Mouse (Mus musculus) activated CD4-positive, CD25-positive, alpha-beta regulatory T cell, adult 4 months (primary cell): ENCODE data around the gene Slc6a6. TPM values are rescaled to one million over a fixed set of nuclear protein-coding genes. Genes with fewer than 3 reads are reported as not detected.
A peak's percentile ranks its signal among the peaks of the same experiment; 100 is the strongest.

Experiments used
- ATAC-seq: one replicate; pipeline ENCODE4 v1.8.0; 2017
- polyA plus RNA-seq, 2 experiments: library from polyadenylated mRNA; unstranded; fragments of 100-300 nt; shearing (Covaris generic); gene quantifications; one replicate each; pipeline ENCODE4 v1.2.1; 2017

Slc6a6 gene
- polyA plus RNA-seq, 2 experiments from 2014 or later = 34.3 to 47.9 TPM

DNA sequence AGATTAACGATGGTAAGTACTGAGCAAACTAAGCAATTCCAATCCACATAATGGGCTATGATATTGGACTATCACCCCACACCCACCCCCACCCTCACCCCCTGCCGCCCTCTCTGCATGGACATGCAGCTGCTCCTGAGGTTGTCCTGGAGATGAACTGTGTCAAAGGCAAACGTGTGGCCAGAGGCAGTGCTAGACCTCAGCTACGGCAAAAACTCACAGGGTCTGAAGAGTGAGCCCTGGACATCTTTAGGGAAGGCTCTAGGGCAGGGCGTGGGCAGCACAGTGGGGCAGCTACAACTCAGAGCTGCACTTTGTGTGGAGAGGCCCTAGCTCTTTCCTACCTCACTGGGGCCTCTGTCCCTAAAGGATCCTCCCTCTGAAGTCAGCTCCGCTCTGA lies 13.6 kb upstream of the Slc6a6 start:
- no peak for ATAC-seq

- ATAC-seq = no peak
These were observed 9.0 kb upstream of the Slc6a6 start for GRCm38 (mm10) chr6:91674757-91675350.

- peak; percentile 14 for ATAC-seq
These were observed 5.3 kb upstream of the Slc6a6 start for GRCm38 (mm10) chr6:91678506-91679094.

GRCm38 (mm10) chr6:91679095-91679577 lies 4.7 kb upstream of the Slc6a6 start:
- ATAC-seq = peak; percentile 73

DNA sequence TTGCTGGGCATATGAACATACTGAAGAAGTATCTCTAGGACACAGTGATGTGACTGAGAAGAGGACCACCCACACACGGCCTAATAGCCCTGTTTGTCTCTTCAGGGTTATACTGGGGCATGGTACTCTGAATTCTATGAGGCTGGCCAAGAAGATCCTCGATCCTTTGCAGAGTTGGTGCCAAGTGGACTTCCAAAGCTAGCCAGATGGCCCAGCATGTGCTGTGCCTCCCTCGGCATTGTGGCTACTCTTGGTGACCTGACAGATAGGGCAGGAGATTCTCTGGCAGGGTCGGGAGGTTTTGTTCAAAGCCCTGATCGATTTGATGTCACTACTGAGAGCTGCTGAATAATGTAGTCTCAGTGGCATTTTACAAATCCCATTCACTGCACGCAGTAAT lies 4.1 kb upstream of the Slc6a6 start:
- no peak for ATAC-seq

DNA sequence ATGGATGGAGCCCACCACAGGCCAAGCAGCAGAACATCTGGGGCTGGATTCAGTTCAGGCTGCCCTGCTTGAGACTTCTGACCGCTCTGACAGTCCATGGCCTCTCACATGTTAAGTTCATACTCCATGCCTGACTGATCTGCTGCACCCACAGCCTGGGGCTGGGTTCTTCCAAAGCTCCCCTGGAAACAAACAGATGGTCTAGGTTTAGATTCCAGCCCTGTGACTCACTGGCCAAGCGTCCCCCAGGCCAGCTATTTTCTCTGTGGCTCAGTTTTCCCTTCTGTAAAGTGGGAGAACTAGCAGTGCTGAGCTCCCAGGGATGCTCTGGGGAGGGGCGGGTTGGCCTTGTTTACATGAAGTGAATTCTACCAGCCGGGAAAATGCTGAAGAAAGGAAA lies 2.0 kb upstream of the Slc6a6 start:
- no peak for ATAC-seq

DNA sequence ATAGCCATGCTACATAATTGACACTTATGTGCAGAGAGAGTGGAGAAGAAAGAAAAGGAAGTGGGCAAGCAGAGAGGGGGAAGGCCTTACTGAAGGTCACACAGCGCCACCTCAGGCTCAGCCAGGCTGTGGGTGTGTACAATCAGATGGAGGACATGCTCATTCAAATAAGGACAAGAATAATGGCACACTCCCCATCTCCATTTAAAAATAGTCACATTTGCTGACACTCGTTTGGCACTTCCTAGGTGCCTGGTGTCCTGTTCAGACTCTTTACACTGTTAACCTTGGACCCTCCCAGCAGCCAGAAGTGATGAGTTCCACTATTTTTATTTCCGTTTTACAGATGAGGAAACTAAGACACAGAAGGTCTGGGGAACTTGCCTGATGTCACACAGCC lies 732 bp upstream of the Slc6a6 start:
- ATAC-seq = peak; percentile 44

GRCm38 (mm10) chr6:91684474-91684829 lies 599 bp downstream of the Slc6a6 start:
- peak; percentile 0 for ATAC-seq

DNA sequence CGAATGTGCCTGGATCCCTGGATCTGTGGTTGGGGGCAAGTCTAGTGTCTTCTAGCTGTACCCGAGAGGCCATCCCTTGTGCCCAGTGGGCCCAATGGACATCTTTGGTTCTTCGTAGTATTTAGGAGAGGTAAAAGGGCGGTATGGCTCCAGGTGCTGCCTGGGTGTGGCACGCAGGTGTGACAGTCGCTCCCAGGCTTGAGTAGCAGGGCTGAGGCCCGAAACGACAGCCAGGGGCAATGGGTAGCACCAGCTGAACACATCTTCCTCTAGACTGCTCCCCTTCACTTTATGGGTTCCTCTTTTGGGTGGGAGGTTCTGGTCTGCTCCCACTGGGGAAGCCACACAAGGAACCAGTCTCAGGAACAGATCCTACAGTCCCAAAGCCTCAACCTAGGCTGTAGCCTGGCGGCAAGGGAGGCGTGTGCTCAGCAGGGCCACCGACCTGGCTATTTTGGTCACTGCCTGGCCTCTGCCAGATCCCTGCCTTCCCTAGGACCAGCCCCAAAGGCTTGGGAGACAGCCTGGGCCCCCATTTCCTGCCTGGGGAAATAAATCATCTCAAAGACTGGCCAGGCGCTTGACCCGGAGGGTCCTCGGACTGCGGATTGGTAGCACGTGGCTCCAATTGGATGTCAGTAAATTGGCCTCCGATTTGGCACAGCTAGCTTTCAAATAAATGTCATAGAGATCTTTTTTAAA lies 1.1 kb downstream of the Slc6a6 start:
- no peak for ATAC-seq

- no peak for ATAC-seq
These were observed 1.7 kb downstream of the Slc6a6 start for GRCm38 (mm10) chr6:91685533-91685883.

GRCm38 (mm10) chr6:91685896-91686295 lies 2.0 kb downstream of the Slc6a6 start:
- ATAC-seq = no peak

DNA sequence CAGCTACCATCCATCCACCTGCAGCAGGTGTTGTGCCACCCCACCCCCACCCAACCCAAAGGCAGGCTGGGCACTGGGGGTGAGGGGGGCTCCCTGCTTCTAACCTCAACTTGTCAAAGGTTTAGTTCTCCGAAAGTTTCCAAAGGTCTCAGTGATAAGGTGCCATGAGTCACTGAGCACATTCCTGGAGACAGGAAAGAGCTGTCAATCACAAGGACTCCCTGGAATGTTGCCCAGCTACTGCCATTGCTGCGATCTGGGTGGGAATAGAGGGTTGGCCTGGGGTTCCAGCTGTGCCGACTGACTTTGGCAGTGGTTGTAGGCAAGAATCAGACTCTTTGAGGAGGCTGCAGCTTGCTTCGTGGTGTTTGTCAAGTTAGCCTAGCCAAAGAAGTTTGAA lies 2.7 kb downstream of the Slc6a6 start:
- ATAC-seq = no peak

DNA sequence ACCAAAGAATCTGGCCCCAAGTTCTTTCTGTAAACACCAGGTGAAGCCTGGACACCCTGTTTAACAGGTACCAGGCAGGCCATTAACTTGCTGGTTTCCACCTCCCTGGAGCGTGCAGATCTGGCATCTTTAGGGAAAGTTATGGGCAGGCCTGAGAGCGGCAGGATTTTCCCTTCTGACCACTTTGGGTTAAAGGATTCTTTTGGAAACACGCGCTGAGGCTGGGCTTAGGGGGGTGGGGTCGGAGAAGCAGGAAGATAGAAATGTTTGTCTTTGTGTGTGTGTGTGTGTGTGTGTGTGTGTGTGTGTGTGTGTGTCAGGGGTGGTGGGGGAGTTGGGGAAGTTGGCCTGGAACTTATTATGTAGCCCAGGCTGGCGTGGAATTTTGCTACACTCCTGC lies 4.2 kb downstream of the Slc6a6 start:
- no peak for ATAC-seq

DNA sequence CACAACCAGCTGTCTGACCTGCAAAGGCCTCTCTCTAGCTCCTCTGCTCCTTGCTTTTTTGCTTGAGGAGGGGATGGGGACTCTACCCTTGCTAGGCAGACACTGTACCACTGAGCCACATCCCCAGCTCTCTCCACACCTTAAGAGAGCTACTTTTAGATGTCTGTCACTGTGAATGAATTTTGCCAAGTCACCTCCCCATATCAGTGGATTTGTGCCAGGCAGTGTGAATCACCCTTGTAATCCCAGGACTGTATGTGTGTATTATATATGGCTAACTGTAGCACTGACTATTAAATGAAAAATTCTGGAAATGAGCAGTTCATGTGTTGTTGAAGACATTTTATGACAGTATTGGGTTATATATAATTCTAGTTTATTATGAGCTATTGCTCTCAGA lies 5.4 kb downstream of the Slc6a6 start:
- ATAC-seq = no peak

DNA sequence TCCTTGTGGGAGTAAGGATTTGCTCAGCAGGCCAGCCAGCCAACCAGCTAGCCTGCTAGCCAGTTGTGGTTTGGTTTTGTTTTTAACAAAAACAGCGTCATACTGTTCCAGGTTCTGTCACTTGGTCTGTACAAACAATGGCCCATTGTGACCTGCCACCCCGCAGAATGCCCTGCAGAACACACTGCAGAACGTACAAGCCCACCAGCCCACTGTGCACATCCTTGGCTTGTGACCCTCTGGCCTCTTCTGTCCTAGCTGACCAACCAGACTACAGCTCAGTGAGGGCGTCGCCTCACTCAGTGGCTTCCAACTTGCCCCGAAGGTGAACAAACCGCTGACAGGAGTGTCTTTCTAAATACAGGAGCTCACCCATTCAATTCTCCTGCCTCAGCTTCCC lies 6.4 kb downstream of the Slc6a6 start:
- ATAC-seq = no peak

DNA sequence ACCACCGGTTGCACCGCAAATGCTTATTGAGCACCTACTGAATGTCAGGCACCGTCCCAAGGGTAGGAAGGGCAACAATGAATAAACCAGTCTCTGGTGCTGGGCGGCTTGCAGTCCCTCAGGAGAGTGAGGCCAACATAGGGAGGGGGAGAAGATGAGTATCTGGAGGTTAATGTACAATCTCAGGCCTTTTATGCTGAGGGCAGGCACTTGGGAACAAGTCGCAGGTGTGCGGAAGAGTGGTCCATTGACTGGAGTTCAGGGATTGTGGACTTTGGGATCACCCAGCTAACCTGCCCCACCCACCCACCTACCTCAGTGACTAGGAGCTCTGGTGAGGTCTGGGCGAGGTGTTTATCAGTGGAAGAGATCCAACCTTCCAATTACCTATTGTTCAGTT lies 6.8 kb downstream of the Slc6a6 start:
- no peak for ATAC-seq

- ATAC-seq = no peak
These were observed 7.7 kb downstream of the Slc6a6 start for GRCm38 (mm10) chr6:91691576-91691975.

- no peak for ATAC-seq
These were observed 9.5 kb downstream of the Slc6a6 start for GRCm38 (mm10) chr6:91693301-91693886.

GRCm38 (mm10) chr6:91694610-91695009 lies 10.8 kb downstream of the Slc6a6 start:
- no peak for ATAC-seq

DNA sequence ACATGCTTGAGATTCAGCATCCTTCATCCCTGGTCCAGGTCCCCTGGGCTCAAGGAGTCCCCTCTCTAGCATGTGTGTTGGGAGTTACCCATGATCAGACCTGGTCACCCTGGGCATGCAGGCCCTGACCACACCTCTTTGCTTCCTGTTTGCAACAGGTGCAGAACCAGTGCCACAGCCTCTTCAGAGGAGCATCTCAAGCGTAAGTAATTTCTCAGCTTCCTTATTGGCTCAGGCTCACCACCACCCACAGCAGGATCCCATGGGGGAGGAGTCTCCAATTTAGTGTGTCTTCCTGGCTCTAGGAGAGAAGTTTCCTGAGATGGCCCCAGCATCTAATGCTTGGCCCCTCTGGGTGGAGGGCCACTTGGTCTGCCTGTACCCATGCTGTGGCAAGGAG lies 15.0 kb downstream of the Slc6a6 start:
- ATAC-seq = peak; percentile 55

GRCm38 (mm10) chr6:91699482-91700200 lies 15.8 kb downstream of the Slc6a6 start:
- no peak for ATAC-seq

GRCm38 (mm10) chr6:91700823-91701621 lies 17.2 kb downstream of the Slc6a6 start:
- ATAC-seq = no peak
